Mouse (Mus musculus): ENCODE measurements around the gene Bahcc1.

The Bahcc1 gene

DNA sequence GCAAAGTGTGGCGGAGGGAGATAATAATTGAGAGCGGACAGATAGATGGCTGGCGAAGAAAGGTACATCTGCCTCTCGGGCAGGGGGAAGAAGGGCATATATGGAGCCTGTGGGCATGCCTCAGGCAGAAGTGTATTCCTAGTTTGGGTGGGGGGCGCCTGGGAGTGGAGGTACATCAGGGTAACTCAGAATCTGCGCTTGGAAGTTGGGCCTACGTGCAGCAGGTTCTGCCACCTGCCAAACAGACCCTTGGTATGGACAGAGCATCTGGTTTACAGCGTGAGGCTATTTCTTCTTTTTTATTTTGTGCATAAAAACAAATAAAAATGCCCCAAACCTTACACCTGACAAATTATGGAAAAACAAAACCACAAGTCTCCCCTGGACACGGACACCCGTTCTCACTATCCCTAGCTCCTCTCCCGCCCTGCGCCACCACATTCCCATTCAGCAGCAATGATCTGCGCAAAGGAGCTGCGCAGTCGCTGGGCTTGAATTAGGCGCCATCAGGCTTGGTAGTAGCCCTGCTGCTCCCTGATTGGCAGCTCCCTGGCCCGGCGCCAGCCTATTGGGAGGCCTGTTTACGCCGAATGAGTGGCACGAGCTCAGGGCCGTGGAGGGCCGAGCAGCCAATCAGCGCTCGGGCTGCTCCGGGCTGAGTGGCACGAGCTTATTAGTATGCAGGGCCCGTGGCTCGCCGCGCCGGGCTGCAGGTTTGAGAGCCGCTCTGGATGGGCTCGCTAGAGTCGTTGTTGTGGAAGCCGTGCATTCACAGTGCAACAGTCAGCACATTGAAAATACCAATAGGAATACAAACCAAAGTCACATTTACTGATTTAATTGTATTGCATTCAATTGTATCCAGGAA is at the start of gene Bahcc1:
TSS of gene Bahcc1 (plus strand) at position 718 of the 868 bp plus-strand sequence.
- peak; percentile 99 for DNase-seq (ENCODE audit: low read depth, low spot score)

GRCm38 (mm10) chr11:120183180-120183579 is 49.6 kb upstream of the Bahcc1 start:
- no peak for DNase-seq (ENCODE audit: low read depth, low spot score)

- DNase-seq (ENCODE audit: low read depth, low spot score) = no peak
These were observed 49.0 kb upstream of the Bahcc1 start for GRCm38 (mm10) chr11:120183708-120184107.

DNA sequence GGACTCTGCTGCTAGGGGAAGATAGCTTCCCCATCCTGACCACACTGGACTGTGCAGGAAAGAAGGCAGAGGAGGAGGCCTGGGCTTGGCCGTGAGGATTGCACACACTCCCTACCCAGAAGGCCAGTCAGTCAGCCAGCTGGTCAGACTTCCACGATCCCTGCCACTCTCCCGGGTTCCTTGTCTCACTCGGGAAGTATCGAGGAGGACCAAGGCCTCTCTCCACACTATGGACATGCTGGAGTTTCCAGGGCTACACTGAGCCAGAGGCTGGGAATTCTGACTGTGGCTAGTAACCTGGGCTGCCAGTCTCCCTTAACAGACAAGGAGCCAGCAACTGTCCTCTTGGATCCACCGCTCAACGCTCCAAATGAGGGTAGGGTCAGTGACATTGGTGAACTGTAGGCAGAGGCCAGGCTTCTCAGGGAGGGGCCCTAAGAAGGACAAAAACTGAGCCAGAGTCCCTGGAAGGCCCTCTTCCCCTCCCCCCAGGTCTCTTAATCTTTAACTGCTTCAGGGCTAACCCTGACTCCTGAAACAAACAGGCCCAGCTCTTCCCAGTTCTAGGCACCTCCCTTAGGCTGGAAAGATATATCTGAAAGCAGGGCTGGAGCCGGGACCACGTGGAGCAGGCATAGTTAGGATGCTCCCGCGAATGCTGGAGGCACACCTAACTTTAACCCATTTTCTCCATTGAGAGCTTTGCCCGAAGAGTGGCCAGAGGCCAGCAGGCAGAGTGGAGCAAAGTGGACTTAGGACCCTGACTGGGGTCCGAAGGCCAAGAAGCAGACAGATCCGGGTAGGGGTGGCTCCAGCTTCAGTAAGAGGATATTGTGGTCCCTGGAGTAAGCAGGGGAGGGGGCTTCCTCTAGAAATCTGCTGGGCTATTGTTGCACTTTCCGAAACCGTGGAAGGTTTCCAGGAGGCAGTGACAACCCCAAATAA is 48.1 kb upstream of the Bahcc1 start:
- DNase-seq (ENCODE audit: low read depth, low spot score) = no peak

GRCm38 (mm10) chr11:120185316-120186141 is 47.2 kb upstream of the Bahcc1 start:
- no peak for DNase-seq (ENCODE audit: low read depth, low spot score)

- DNase-seq (ENCODE audit: low read depth, low spot score) = no peak
These were observed 46.5 kb upstream of the Bahcc1 start for GRCm38 (mm10) chr11:120186145-120186740.

- DNase-seq (ENCODE audit: low read depth, low spot score) = no peak
These were observed 45.9 kb upstream of the Bahcc1 start for GRCm38 (mm10) chr11:120186821-120187235.

DNA sequence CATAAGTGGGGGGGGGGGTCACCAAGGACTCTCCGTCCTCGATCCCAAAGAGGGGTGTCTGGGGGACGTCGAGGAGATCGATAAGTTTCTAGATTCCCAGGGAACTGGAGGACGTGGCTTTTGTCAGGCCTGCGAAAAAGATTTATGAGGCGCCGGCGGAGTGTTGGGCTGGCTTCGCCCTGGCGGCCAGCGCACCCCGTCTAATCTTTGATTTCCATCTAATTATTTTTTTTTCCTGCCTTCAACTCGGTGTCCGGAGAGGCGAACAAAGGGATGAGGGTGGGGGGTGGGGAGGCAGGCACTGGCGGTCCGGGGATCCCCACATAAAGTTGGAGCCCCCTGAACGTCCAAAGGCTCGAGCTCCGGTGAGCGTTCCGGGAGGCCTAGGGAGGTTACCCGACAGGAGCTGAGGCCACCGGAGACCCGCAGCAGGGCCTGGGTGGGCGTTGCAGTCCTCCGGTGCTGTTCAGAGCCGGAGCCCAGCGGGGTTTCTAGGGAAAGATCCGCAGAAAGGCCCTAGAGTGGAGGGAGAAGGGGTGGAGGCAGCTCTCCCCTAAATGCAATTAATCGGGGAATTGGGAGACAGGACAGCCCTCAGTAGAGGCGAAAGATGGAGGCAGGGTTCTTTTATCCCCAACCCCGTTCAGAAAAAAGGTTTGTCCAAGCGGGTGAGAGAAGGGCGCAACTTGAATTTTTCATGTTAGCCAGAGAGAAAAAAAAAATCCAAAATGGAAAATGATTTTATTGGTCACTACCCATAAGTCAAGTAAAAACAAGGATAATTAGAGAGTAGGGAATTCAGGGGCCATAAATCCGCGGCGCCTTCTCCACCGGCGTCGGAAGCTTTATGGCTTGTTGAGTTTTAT is 45.3 kb upstream of the Bahcc1 start:
- DNase-seq (ENCODE audit: low read depth, low spot score) = no peak

GRCm38 (mm10) chr11:120188102-120188480 is 44.7 kb upstream of the Bahcc1 start:
- no peak for DNase-seq (ENCODE audit: low read depth, low spot score)

- DNase-seq (ENCODE audit: low read depth, low spot score) = no peak
These were observed 44.0 kb upstream of the Bahcc1 start for GRCm38 (mm10) chr11:120188481-120189441.

- DNase-seq (ENCODE audit: low read depth, low spot score) = peak; percentile 95
These were observed 43.1 kb upstream of the Bahcc1 start for GRCm38 (mm10) chr11:120189459-120190312.

- no peak for DNase-seq (ENCODE audit: low read depth, low spot score)
These were observed 42.0 kb upstream of the Bahcc1 start for GRCm38 (mm10) chr11:120190526-120191412.

GRCm38 (mm10) chr11:120198831-120199230 is 33.9 kb upstream of the Bahcc1 start:
- DNase-seq (ENCODE audit: low read depth, low spot score) = no peak

GRCm38 (mm10) chr11:120199766-120200165 is 33.0 kb upstream of the Bahcc1 start:
- DNase-seq (ENCODE audit: low read depth, low spot score) = no peak

GRCm38 (mm10) chr11:120200621-120201020 is 32.1 kb upstream of the Bahcc1 start:
- no peak for DNase-seq (ENCODE audit: low read depth, low spot score)

GRCm38 (mm10) chr11:120204200-120204599 is 28.5 kb upstream of the Bahcc1 start:
- DNase-seq (ENCODE audit: low read depth, low spot score) = no peak
